Mouse (Mus musculus) limb, embryonic 13.5 days (tissue): ENCODE results near the gene Slc39a1. TPM values are rescaled to one million over a fixed set of nuclear protein-coding genes. Genes with fewer than 3 reads are reported as not detected.

Experiments used
- ATAC-seq: fragments of 200-750 bp; cut with Nextera tagmentation; 2 replicates; pipeline ENCODE4 v1.8.0; 2017; ENCODE audit warnings: low read depth, moderate number of reproducible peaks, moderate TSS enrichment; ENCODE audit not compliant: low FRiP score
- H3K27ac ChIP-seq: fragments of 300-500 bp; sonication (generic); 2 replicates; pipeline ENCODE4 v1.5.1; 2015; ENCODE audit warnings: inconsistent platforms, mild to moderate bottlenecking, moderate library complexity
- H3K27me3 ChIP-seq: fragments of 300-500 bp; sonication (generic); 2 replicates; pipeline ENCODE4 v1.6.1; 2015; ENCODE audit warnings: mild to moderate bottlenecking, inconsistent platforms
- H3K36me3 ChIP-seq: fragments of 300-500 bp; sonication (generic); 2 replicates; pipeline ENCODE4 v1.6.1; 2015; ENCODE audit warnings: inconsistent platforms, mild to moderate bottlenecking, moderate library complexity
- H3K4me1 ChIP-seq: fragments of 300-500 bp; sonication (generic); 2 replicates; pipeline ENCODE4 v1.6.1; 2015; ENCODE audit warnings: inconsistent platforms
- H3K4me2 ChIP-seq: fragments of 300-500 bp; sonication (generic); replicated peaks from 2 replicates; pipeline ENCODE4 v1.6.1; 2015; ENCODE audit warnings: inconsistent platforms, mild to moderate bottlenecking, moderate library complexity
- H3K4me3 ChIP-seq: fragments of 300-500 bp; sonication (generic); 2 replicates; pipeline ENCODE4 v1.5.1; 2015; ENCODE audit warnings: moderate library complexity, mild to moderate bottlenecking, inconsistent platforms
- H3K9ac ChIP-seq: fragments of 300-500 bp; sonication (generic); 2 replicates; pipeline ENCODE4 v1.6.1; 2015; ENCODE audit warnings: mild to moderate bottlenecking, inconsistent platforms
- H3K9me3 ChIP-seq: fragments of 300-500 bp; sonication (generic); 2 replicates; pipeline ENCODE4 v1.6.1; 2016; ENCODE audit warnings: inconsistent platforms
- WGBS: fragments of 180-500 bp; shearing (Covaris S2); methylation state at CpG from one replicate; pipeline ENCODE4 v1.1.7; 2015; 5-methylcytosine and 5-hydroxymethylcytosine counted together
- polyA plus RNA-seq: library from polyadenylated mRNA; unstranded; fragments of >200 nt; fragmentation: Nextera tagmentation; extraction: Ambion mirVana; gene quantifications from 2 replicates; pipeline ENCODE4 v1.2.1, GENCODE M21; 2015

The Slc39a1 gene
- polyA plus RNA-seq, 1 experiment from 2014 or later: 102 TPM

DNA sequence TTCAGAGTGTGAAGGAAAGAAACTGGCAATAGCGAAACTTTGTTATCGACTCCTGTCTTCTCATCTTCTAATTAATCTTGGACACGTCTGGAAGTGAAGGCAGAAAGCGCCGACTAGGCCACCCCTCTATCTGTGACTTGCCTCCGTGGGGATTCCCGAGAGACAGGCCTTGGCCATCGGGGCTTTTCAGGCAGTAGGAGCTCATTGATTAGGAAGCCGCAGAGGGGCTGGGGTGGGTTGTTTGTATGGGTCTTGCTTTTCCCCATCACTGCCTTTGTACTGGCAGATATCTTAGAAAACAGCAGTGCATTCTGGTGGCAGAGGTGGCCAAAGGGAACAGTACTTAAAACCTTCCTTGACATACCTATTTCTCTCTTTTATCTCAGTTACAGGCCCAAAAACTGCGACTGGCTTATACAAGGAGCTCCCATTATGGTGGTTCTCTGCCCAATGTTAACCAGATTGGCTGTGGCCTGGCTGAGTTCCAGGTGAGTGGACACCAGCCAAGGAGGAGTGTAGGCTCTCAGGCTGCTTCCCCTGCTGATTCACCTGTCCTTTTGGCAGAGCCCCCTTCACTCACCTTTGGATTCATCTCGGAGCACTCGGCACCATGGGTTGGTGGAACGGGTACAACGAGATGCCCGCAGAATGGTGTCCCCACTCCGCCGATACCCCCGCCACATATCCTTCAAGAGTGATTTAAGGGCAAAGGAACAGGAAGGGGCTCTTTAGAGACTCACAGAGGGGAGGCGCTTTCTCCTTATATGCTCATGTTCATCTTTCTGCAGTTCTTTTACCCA is 9.0 kb downstream of the Slc39a1 start:
- H3K4me1 ChIP-seq: peaks cover 16% of the 10 kb centered on the region
- peaks cover 50% of the 10 kb centered on the region for H3K36me3 ChIP-seq
- H3K9me3 ChIP-seq: no peaks in the 10 kb centered on the region
- no peak overlapping the region for H3K4me2 ChIP-seq
- H3K9ac ChIP-seq: no peak overlapping the region
- WGBS: 91% methylated on average over 19 of the region's 19 CpGs
- H3K4me3 ChIP-seq: no peak overlapping the region
- no peaks in the 10 kb centered on the region for H3K27me3 ChIP-seq
- H3K27ac ChIP-seq: no peak overlapping the region
- ATAC-seq: no peak

DNA sequence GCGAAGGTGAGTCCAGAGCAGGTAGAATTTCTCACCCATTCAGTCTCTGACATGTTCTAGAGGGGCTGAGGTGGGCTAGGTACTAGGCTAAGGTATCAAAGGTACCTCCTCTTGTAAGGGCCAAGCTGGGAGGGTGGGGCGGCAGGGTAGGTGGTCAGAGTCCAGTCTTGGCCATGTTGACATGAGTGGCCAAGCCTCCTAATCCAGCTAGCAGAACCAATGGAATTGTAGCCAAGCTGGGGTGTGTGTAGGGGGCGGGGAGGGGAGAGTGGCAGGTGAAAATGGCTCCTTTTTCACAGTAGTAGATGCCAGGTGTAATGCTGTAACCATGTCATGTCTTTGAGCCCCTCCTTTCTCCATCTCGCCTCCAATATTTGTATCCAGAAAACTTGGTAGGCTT is 10.5 kb downstream of the Slc39a1 start:
- Histone ChIP-seq H3K4me1 (peaks cover 16% of the 10 kb centered on the region), H3K36me3 (peaks cover 66% of the 10 kb centered on the region), H3K4me2 (no peak overlapping the region), H3K4me3 (no peak overlapping the region), H3K9me3 (no peaks in the 10 kb centered on the region), H3K27me3 (no peaks in the 10 kb centered on the region), H3K27ac (no peak overlapping the region), H3K9ac (no peak overlapping the region)
- ATAC-seq: no peak
- 92% methylated on average over 4 of the region's 4 CpGs for WGBS

DNA sequence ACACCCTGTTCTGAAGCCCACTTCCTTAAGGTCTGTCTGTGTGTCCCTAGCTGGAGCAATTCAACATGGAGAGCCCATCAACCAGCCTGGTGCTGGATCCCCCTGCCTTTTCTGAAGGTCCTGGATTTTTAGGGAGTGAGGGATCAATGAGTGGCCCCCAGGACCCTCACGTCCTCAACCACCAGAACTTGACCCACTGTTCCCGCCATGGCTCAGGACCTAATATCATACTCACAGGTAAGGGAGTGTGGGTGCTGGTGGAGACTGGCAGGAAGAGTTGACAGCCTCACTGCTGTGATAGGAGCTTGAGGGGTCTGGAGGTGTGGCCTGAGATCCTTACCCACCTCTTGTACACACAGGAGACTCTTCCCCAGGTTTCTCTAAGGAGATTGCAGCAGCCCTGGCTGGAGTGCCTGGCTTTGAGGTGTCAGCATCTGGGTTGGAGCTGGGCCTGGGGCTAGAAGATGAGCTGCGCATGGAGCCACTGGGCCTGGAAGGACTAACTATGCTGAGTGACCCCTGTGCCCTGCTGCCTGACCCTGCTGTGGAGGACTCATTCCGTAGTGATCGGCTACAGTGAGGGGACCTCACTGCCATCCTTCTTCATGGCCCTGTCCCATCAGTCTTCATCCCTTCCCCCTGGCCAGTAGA is 15.3 kb downstream of the Slc39a1 start:
- ATAC-seq: no peak
- Histone ChIP-seq H3K4me1 (peaks cover 14% of the 10 kb centered on the region), H3K4me2 (no peak overlapping the region), H3K4me3 (no peak overlapping the region), H3K27me3 (no peaks in the 10 kb centered on the region), H3K9ac (no peak overlapping the region), H3K9me3 (no peaks in the 10 kb centered on the region), H3K27ac (no peak overlapping the region), H3K36me3 (peaks cover 68% of the 10 kb centered on the region)
- 95% methylated on average over 5 of the region's 5 CpGs for WGBS

DNA sequence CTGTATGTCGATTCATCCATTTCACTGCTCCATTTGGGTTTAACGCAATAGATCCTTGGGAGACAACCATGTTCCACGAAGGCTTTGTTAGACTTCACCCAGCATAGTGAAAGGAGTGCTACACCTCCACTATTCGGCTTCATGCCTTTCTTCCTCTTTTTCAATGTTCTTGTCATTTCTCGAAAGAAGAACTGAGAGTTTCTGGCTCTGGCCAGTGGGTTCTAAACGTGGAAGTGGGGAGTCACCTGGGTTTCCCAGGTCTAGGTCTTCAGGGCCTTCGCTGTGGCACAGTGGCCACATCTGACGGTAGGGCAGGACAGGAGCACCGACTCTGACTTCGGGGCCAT is 16.7 kb downstream of the Slc39a1 start:
- H3K36me3 ChIP-seq: peaks cover 66% of the 10 kb centered on the region
- ATAC-seq: no peak
- H3K4me2 ChIP-seq: peak overlapping the region; percentile 88

DNA sequence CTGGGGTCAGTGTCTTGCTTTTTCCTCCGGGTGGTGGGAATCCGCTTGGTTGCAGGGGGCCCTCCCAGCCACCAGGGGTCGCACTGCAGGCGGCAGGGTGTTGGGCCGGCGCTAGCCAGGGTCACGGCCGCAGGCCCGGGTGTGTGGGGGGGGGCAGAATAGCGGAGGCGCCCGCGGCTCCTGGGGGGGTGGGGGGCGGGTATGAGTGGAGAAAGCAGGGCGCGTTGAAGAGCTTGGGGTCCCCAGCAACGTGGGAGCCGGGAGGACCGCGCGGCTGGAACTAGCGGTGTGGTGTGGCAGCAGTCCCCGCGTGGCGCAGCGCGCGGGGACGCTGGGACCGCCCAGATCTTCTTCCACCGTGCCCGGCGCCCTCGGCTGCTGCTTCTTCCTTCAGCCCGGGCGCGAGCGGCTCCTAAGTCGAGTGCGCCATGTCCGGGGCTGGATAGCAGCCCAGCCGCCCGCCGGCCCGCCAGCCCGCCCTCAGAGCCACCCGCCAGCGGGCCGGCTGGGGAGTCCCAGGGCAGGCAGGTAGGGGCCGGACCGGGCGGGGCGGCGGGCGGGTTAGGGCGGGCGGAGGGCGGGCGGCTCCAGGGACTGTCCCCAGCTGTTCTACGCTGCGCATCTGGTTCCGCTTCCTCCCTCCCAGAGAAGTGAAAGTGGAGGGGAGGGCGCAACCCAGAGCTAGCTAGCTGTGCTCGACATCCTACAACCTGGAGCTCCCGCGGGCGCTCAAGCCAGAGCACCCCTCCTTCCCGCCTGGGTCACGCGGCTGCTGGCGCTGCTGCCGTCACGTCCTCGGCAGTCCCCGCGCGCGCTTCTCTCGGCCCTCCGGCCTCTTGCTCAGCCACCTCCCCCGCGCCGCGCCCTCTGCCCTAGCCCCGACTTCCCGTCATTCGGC is 17.3 kb downstream of the Slc39a1 start, which contains the start of gene Dennd4b:
Dennd4b (plus strand) TSS at position 152 of the 898 bp plus-strand sequence.
- Histone ChIP-seq H3K4me3 (peak within 1 kb of the TSS; percentile 75), H3K9ac (peak within 1 kb of the TSS; percentile 87), H3K9me3 (no peaks in the 10 kb centered on the region), H3K36me3 (peaks cover 63% of the 10 kb centered on the region), H3K27ac (peak within 1 kb of the TSS; percentile 97), H3K27me3 (no peaks in the 10 kb centered on the region), H3K4me2 (peak within 1 kb of the TSS; percentile 88), H3K4me1 (peaks cover 14% of the 10 kb centered on the region)
- peak; percentile 89 for ATAC-seq
- under 1% methylated on average over 85 of the region's 87 CpGs for WGBS

More for the DNA sequence above, 16.7 kb downstream of the Slc39a1 start:
- Histone ChIP-seq H3K4me1 (peaks cover 14% of the 10 kb centered on the region), H3K4me3 (peak overlapping the region; percentile 75), H3K27ac (peak overlapping the region; percentile 97), H3K9ac (0 out of 2 replicates have a peak overlapping the region, but pooled peaks have one; percentile 87), H3K9me3 (no peaks in the 10 kb centered on the region), H3K27me3 (no peaks in the 10 kb centered on the region)
- WGBS: 36% methylated on average over 10 of the region's 10 CpGs

DNA sequence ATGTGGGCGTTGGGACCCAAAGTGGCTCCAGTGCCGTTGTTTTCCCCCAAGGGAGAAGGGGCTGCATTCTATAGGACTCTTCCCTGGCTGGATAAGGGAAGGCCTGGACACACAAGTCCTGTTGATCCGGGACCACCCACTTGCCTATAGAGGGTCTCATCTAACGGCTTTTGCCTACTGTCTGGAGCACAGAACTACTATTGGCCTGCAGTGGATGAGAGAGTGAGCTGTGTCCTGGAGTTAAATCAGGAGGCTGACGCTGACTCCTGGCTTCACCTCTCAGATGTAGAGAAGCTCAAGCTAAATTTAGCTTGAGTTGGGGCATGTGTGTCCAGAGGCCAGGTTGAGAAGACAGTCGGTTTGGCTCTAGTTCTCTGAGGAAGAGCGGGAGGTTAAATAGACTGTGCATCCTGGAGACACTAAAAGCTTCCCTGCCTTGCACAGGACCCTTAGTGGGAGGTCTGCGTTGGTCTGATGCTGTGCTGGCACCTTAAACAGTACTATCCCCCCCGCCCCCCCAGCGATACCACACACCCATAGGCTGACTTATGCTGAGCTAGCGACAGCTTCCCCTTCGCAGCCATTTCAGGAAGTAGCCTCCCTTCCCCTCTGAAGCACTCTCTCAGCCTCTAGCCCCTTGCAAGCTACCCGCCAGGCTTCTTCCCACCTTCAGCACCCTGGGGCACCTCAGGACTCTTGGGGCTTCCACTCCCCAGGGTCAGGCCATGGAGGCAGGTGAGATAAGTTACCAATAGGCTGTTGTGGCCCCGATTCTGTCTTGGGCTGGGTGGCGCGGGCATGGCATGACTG is 18.2 kb downstream of the Slc39a1 start:
- Histone ChIP-seq H3K4me3 (peak overlapping the region; percentile 75), H3K9me3 (no peaks in the 10 kb centered on the region), H3K4me1 (peaks cover 14% of the 10 kb centered on the region), H3K27me3 (no peaks in the 10 kb centered on the region), H3K9ac (peak overlapping the region; percentile 87), H3K36me3 (peaks cover 63% of the 10 kb centered on the region), H3K27ac (peak overlapping the region; percentile 97), H3K4me2 (peak overlapping the region; percentile 88)
- WGBS: 24% methylated on average over 16 of the region's 16 CpGs
- peak; percentile 50 for ATAC-seq

DNA sequence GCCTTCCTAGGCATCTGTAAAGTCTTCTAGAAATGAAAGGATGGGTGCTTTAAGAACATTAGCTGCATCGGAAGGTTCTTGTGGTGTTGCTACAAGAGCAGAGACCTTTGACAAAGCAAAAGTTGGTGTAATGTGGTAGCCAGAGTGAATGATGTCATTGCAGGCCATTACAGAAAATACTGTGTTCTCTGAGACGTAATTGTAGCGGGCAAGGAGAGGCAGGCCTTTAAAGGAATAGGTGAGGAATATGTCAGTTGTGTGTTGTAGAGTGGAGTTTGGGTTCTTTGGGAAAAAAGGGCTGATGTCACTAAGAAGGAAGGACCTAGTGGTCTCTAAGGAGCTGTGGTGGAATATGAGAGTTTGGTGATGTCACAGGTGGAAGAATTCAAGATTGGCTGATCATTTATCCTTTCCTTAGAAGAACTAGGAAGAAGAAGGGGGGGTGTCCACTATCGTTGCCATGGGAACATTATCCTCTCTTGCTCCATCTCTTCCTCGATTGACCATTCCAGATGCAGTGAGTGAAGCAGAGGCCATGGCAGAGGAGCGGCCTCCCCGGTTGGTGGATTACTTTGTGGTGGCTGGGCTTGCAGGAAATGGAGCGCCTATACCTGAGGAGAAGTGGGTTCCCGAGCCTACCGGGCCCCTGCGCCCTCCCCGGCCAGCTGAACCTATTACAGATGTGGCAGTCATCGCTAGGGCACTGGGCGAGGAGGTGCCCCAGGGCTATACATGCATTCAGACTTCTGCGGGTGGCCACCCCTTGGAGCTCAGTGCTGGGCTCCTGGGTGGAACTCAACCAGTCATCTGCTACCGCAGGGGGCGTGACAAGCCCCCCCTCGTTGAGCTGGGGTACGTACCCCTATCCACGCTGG is 19.2 kb downstream of the Slc39a1 start:
- ATAC-seq: no peak
- Histone ChIP-seq H3K9ac (no peak overlapping the region; the same call in 1 of the 2 replicates), H3K27me3 (no peaks in the 10 kb centered on the region), H3K4me1 (peaks cover 14% of the 10 kb centered on the region), H3K9me3 (no peaks in the 10 kb centered on the region), H3K36me3 (peaks cover 62% of the 10 kb centered on the region), H3K4me2 (peak overlapping the region; percentile 88), H3K4me3 (peak overlapping the region; percentile 75; the same call in 1 of the 2 replicates), H3K27ac (no peak overlapping the region)
- WGBS: 93% methylated on average over 20 of the region's 20 CpGs

DNA sequence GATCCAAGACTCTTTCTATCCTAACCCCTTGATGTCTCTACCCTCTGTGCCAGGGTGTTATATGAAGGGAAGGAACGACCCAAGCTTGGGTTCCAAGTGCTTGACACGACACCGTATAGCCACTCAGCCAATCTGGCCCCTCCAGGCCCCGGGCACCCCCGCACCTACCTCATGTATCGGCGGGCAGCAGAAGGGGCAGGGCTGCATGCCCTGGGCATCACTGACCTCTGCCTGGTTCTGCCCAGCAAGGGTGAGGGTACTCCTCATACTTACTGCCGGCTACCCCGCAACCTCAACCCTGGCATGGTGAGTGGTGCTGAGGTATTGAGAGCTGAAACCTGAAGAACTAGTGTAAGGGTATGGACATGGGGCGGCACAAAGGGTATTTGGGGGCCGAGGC is 20.2 kb downstream of the Slc39a1 start:
- Histone ChIP-seq H3K4me3 (no peak overlapping the region), H3K36me3 (peaks cover 62% of the 10 kb centered on the region), H3K9ac (no peak overlapping the region), H3K27ac (no peak overlapping the region), H3K9me3 (no peaks in the 10 kb centered on the region), H3K27me3 (no peaks in the 10 kb centered on the region), H3K4me1 (peaks cover 14% of the 10 kb centered on the region), H3K4me2 (no peak overlapping the region)
- no peak for ATAC-seq
- WGBS: 96% methylated on average over 11 of the region's 11 CpGs

DNA sequence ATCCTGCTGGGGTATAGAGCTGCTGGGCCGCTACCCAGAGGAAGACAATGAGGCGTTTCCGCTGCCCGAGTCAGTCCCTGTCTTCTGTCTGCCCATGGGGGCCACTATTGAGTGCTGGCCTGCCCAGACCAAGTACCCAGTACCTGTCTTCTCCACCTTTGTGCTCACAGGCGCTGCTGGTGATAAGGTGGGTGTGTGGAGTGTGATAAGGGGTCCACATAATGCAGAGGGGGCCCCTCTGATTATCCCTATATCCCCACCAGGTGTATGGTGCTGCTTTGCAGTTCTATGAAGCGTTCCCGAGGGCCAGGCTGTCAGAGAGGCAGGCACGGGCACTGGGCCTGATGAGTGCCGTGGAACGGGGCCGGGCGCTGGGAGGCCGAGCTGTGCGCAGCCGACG is 21.0 kb downstream of the Slc39a1 start:
- no peak overlapping the region for H3K9ac ChIP-seq

DNA sequence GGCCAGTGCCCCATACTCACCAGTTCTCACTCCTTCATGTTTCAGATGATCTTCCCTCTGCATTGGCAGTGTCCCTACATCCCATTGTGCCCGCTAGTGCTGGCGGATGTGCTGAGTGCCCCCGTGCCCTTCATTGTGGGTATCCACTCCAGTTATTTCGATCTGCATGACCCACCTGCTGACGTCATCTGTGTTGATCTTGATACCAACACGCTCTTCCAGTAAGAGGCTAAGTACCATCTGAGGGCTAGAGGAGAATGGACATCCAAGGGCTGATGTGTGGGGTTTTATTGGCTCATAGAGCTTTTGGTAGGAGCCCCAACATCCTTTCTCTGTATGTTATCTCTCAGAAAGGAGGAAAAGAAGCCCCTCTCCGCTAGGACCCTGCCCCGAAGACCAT is 22.8 kb downstream of the Slc39a1 start:
- ATAC-seq: no peak
- H3K4me1 ChIP-seq: peaks cover 12% of the 10 kb centered on the region
- H3K27ac ChIP-seq: no peak overlapping the region
- WGBS: 94% methylated on average over 8 of the region's 8 CpGs
- no peak overlapping the region for H3K4me2 ChIP-seq
- H3K4me3 ChIP-seq: no peak overlapping the region
- H3K9ac ChIP-seq: no peak overlapping the region
- H3K36me3 ChIP-seq: peaks cover 74% of the 10 kb centered on the region
- H3K27me3 ChIP-seq: no peaks in the 10 kb centered on the region
- H3K9me3 ChIP-seq: no peaks in the 10 kb centered on the region

More for the DNA sequence above, 21.0 kb downstream of the Slc39a1 start:
- H3K36me3 ChIP-seq: peaks cover 63% of the 10 kb centered on the region
- H3K4me1 ChIP-seq: peaks cover 14% of the 10 kb centered on the region
- no peak overlapping the region for H3K4me2 ChIP-seq
- no peak overlapping the region for H3K4me3 ChIP-seq
- no peak for ATAC-seq
- H3K27ac ChIP-seq: no peak overlapping the region
- 91% methylated on average over 16 of the region's 16 CpGs for WGBS
- no peaks in the 10 kb centered on the region for H3K27me3 ChIP-seq
- H3K9me3 ChIP-seq: no peaks in the 10 kb centered on the region
